Mouse (Mus musculus) kidney, embryonic 16.5 days (tissue): ENCODE measurements around the gene Peg3. TPM values are rescaled to one million over a fixed set of nuclear protein-coding genes. Genes with fewer than 3 reads are reported as not detected.
"Not testable (repeated sequence)": the region's sequence is repeated elsewhere in the genome, so short reads cannot be mapped to it uniquely, and the experiment has no call there.

Experiments used
- ATAC-seq: fragments of 200-750 bp; cut with Nextera tagmentation; 2 replicates; pipeline ENCODE4 v1.8.0; 2017; ENCODE audit warnings: moderate TSS enrichment; ENCODE audit not compliant: low FRiP score, low TSS enrichment
- H3K27ac ChIP-seq: fragments of 300-500 bp; sonication (generic); 2 replicates; pipeline ENCODE4 v1.5.1; 2014; ENCODE audit warnings: low read length
- H3K27me3 ChIP-seq: fragments of 300-500 bp; sonication (generic); 2 replicates; pipeline ENCODE4 v1.6.1; 2014; ENCODE audit warnings: low read length, control low read depth, mixed read lengths; ENCODE audit not compliant: insufficient read depth
- H3K36me3 ChIP-seq: fragments of 300-500 bp; sonication (generic); 2 replicates; pipeline ENCODE4 v1.6.1; 2014; ENCODE audit warnings: low read length, control low read depth, mixed read lengths; ENCODE audit not compliant: insufficient read depth
- H3K4me1 ChIP-seq: fragments of 300-500 bp; sonication (generic); 2 replicates; pipeline ENCODE4 v1.6.1; 2014; ENCODE audit warnings: low read length, control low read depth, mixed read lengths; ENCODE audit not compliant: insufficient read depth
- H3K4me2 ChIP-seq: fragments of 300-500 bp; sonication (generic); replicated peaks from 2 replicates; pipeline ENCODE4 v1.6.1; 2014; ENCODE audit warnings: low read depth, low read length
- H3K4me3 ChIP-seq: fragments of 300-500 bp; sonication (generic); 2 replicates; pipeline ENCODE4 v1.5.1; 2014; ENCODE audit warnings: mild to moderate bottlenecking, low read length
- H3K9ac ChIP-seq: fragments of 300-500 bp; sonication (generic); replicated peaks from 2 replicates; pipeline ENCODE4 v1.6.1; 2014; ENCODE audit warnings: low read length
- H3K9me3 ChIP-seq: fragments of 300-500 bp; sonication (generic); 2 replicates; pipeline ENCODE4 v1.6.1; 2016; ENCODE audit warnings: low read length, control low read depth
- WGBS: fragments of 180-500 bp; shearing (Covaris S2); extraction: QIAGEN DNeasy Blood & Tissue Kit; methylation state at CpG from one replicate; pipeline ENCODE4 v1.1.7; 2014; 5-methylcytosine and 5-hydroxymethylcytosine counted together
- polyA plus RNA-seq: library from polyadenylated mRNA; unstranded; fragments of >200 nt; fragmentation: Nextera tagmentation; extraction: Ambion mirVana; gene quantifications from 2 replicates; pipeline ENCODE4 v1.2.1, GENCODE M21; 2015

Peg3 gene
- 145 and 166 TPM in 2 replicates for polyA plus RNA-seq

DNA sequence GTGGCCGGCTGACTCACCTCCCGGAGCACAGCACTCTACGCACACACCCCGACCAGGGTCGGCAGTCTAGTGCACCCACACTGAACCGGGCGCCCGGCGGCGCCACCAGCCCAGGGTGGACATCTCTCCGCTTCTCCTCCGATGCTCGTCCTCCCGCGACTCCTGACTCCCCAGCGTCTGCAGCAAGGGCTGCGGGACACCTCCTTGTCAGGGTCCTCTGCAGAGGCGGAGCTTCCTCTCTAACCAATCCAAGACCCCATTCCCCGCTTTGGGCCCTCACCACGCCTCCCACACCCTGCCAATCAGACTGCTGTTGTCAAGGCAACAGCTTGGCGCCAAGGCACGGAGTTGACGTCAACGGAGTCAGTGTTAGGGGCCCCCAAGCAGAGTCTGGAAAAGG lies at the start of gene Peg3, which contains the start of gene Usp29:
Gene Peg3 (minus strand): TSS at position 191 of the 400 bp plus-strand sequence.
Gene Usp29 (plus strand): TSS at position 338 of the 400 bp plus-strand sequence.
- peak; percentile 50 for ATAC-seq
- Histone ChIP-seq H3K4me1 (no peaks in the 10 kb centered on the region), H3K4me2 (peak within 1 kb of the TSS; percentile 58), H3K27me3 (no peaks in the 10 kb centered on the region), H3K4me3 (peak within 1 kb of the TSS; percentile 63), H3K9ac (peak within 1 kb of the TSS; percentile 73), H3K36me3 (peaks cover under 1% of the 10 kb centered on the region; the same call in 1 of the 2 replicates), H3K27ac (peak within 1 kb of the TSS; percentile 94), H3K9me3 (peaks cover 37% of the 10 kb centered on the region)
- 53% methylated on average over 24 of the region's 24 CpGs for WGBS

DNA sequence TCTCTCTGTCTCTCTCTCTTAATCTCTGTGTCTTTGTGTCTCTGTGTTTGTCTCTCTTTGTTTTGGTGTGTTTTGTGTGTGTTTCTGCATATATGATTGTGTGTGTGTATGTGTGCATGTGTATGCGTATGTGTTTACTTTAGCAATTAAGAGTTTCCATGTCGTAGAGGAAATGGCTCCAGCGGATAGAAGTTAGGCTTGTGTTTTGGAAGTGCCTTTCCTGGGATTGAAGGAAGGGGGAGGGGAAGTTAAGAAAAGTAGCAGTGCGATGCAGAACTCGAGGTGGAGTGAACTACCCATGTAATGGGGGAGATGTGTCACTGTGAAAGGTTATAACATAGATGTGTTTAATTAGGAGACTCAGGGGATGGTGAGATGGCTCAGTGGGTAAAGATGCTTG lies 48.9 kb upstream of the Peg3 start:
- no peak overlapping the region for H3K4me3 ChIP-seq
- no peaks in the 10 kb centered on the region for H3K9me3 ChIP-seq
- H3K27ac ChIP-seq = no peak overlapping the region
- 79% methylated on average over 5 of the region's 5 CpGs for WGBS
- no peak overlapping the region for H3K9ac ChIP-seq
- H3K36me3 ChIP-seq = no peaks in the 10 kb centered on the region
- peaks cover 58% of the 10 kb centered on the region for H3K4me1 ChIP-seq
- no peak overlapping the region for H3K4me2 ChIP-seq
- ATAC-seq = no peak
- no peaks in the 10 kb centered on the region for H3K27me3 ChIP-seq

GRCm38 (mm10) chr7:6777689-6778088 lies 47.5 kb upstream of the Peg3 start:
- peak; percentile 44 for ATAC-seq
- Histone ChIP-seq H3K9me3 (no peaks in the 10 kb centered on the region), H3K4me2 (no peak overlapping the region), H3K9ac (no peak overlapping the region; the same call in 1 of the 2 replicates), H3K27ac (peak overlapping the region; percentile 76), H3K4me1 (peaks cover 54% of the 10 kb centered on the region), H3K4me3 (no peak overlapping the region), H3K27me3 (no peaks in the 10 kb centered on the region), H3K36me3 (no peaks in the 10 kb centered on the region)
- 10% methylated on average over 4 of the region's 4 CpGs for WGBS

DNA sequence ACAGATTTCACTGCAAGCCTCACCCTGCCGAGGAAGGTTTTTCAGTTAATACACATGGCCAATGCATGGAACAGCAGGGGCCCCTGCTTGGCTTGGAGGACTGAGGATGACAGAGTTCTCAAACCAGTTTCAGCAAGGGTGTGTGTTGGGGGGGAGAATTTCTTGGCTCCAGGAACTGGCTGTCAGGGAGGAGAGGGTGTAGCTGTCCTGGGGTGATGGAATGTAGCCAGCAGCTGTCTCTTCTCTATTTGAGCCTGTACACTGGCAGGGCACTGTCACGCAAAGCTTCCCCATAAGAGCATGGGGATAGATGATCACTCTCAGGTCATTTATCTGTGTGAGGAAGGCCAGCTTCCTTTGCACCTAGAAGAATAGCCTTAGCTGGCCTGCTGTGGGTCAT lies 46.9 kb upstream of the Peg3 start:
- Histone ChIP-seq H3K27ac (peak overlapping the region; percentile 76), H3K4me2 (no peak overlapping the region), H3K9me3 (no peaks in the 10 kb centered on the region), H3K27me3 (no peaks in the 10 kb centered on the region), H3K9ac (no peak overlapping the region), H3K36me3 (no peaks in the 10 kb centered on the region), H3K4me3 (no peak overlapping the region), H3K4me1 (peaks cover 51% of the 10 kb centered on the region)
- WGBS = 37% methylated on average over 2 of the region's 2 CpGs
- ATAC-seq = peak; percentile 60

GRCm38 (mm10) chr7:6776314-6777059 lies 46.3 kb upstream of the Peg3 start:
- no peak overlapping the region for H3K9ac ChIP-seq
- 82% methylated on average over 10 of the region's 10 CpGs for WGBS
- H3K4me2 ChIP-seq = no peak overlapping the region
- peaks cover 45% of the 10 kb centered on the region for H3K4me1 ChIP-seq
- no peak for ATAC-seq
- no peak overlapping the region for H3K4me3 ChIP-seq
- H3K27ac ChIP-seq = peak overlapping the region; percentile 76
- no peaks in the 10 kb centered on the region for H3K27me3 ChIP-seq
- no peaks in the 10 kb centered on the region for H3K9me3 ChIP-seq
- no peaks in the 10 kb centered on the region for H3K36me3 ChIP-seq

DNA sequence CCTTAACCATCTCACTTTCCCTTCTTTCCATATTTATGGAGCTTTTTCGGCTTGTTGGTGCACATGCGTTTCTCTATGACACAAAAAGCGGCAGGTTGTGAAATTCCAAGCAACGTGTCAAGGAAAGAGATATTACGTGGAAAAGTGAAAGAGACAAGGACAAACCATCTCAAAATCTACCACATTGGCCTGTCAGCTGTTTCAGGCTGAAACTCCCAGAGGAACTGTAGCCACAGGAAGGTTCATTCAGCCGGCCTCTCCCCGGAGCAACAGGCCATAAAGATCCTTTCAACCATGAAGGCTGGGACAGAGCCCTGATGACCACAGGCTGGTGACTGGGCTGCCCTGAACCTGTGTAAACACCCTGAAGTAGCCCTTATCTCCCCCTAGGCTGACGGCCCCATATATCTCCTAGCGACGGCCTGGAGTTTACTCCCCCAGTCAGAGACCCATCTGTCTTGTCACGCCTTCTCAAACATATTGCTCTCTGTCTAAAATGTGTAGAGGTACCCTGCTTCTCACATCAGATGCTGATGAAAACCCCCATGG lies 43.7 kb upstream of the Peg3 start:
- Histone ChIP-seq H3K27ac (peak overlapping the region; percentile 80), H3K9ac (0 out of 2 replicates have a peak overlapping the region, but pooled peaks have one; percentile 29), H3K4me1 (peaks cover 47% of the 10 kb centered on the region), H3K4me2 (peak overlapping the region; percentile 27)
- 13% methylated on average over 11 of the region's 11 CpGs for WGBS
- H3K4me3 ChIP-seq, H3K27me3 ChIP-seq, H3K9me3 ChIP-seq, H3K36me3 ChIP-seq: not testable (repeated sequence)
- peak; percentile 92 for ATAC-seq

GRCm38 (mm10) chr7:6770286-6770685 lies 40.1 kb upstream of the Peg3 start:
- 0 out of 2 replicates have a peak, but pooled peaks cover 6% of the 10 kb centered on the region for H3K36me3 ChIP-seq
- 0 out of 2 replicates have a peak overlapping the region, but pooled peaks have one; percentile 3 for H3K9ac ChIP-seq
- no peaks in the 10 kb centered on the region for H3K27me3 ChIP-seq
- H3K9me3 ChIP-seq = peaks cover 4% of the 10 kb centered on the region; the same call in 1 of the 2 replicates
- 0 out of 2 replicates have a peak overlapping the region, but pooled peaks have one; percentile 16 for H3K4me2 ChIP-seq
- 3% methylated on average over 8 of the region's 8 CpGs for WGBS
- peak; percentile 60; the same call in 1 of the 2 replicates for ATAC-seq
- no peak overlapping the region for H3K4me3 ChIP-seq
- peak overlapping the region; percentile 58; the same call in 1 of the 2 replicates for H3K27ac ChIP-seq
- peaks cover 24% of the 10 kb centered on the region for H3K4me1 ChIP-seq

DNA sequence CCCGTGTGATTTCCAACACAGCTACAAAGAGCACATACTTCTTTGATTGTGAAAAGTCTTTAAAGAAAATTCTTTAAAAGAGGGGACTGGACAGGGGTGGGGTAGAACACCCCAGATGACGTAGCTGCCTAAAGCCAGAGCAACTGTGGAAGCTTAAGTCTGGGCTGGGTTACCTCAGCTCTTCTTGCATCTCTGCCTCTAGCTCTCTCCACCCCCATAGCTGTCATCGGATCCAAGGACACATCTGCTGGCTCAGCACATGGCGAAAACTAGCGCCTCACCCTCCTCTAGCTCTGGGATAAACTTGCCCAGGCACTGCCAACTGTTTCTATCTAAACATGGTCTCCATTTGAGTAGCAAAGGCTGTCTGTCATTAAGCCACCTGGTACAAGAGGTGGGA lies 35.0 kb upstream of the Peg3 start:
- H3K4me2 ChIP-seq = no peak overlapping the region
- no peak overlapping the region for H3K4me3 ChIP-seq
- no peaks in the 10 kb centered on the region for H3K27me3 ChIP-seq
- H3K27ac ChIP-seq = no peak overlapping the region
- peaks cover 5% of the 10 kb centered on the region for H3K4me1 ChIP-seq
- ATAC-seq = peak; percentile 24
- 49% methylated on average over 5 of the region's 5 CpGs for WGBS
- peaks cover 4% of the 10 kb centered on the region; the same call in 1 of the 2 replicates for H3K9me3 ChIP-seq
- no peak overlapping the region for H3K9ac ChIP-seq
- 0 out of 2 replicates have a peak, but pooled peaks cover 6% of the 10 kb centered on the region for H3K36me3 ChIP-seq

GRCm38 (mm10) chr7:6760170-6760569 lies 29.9 kb upstream of the Peg3 start:
- Histone ChIP-seq H3K27ac (peak overlapping the region; percentile 35; the same call in 1 of the 2 replicates), H3K36me3 (no peaks in the 10 kb centered on the region), H3K27me3 (no peaks in the 10 kb centered on the region), H3K9ac (no peak overlapping the region), H3K4me2 (no peak overlapping the region), H3K4me3 (no peak overlapping the region), H3K4me1 (peaks cover 5% of the 10 kb centered on the region; the same call in 1 of the 2 replicates), H3K9me3 (no peaks in the 10 kb centered on the region)
- ATAC-seq = peak; percentile 69; the same call in 1 of the 2 replicates
- 24% methylated on average over 6 of the region's 6 CpGs for WGBS
